Mouse (Mus musculus) hindbrain, embryonic 13.5 days (tissue): ENCODE data around the gene 1700086D15Rik. TPM values are rescaled to one million over a fixed set of nuclear protein-coding genes. Genes with fewer than 3 reads are reported as not detected.
A peak's percentile ranks its signal among the peaks of the same experiment; 100 is the strongest.

Source experiments
- ATAC-seq: fragments of 200-750 bp; cut with Nextera tagmentation; 2 replicates; pipeline ENCODE4 v1.8.0; 2017; ENCODE audit warnings: moderate TSS enrichment; ENCODE audit not compliant: low FRiP score
- H3K27ac ChIP-seq: fragments of 300-500 bp; sonication (generic); 2 replicates; pipeline ENCODE4 v1.5.1; 2015; ENCODE audit warnings: inconsistent platforms, mild to moderate bottlenecking, moderate library complexity
- H3K27me3 ChIP-seq: fragments of 300-500 bp; sonication (generic); 2 replicates; pipeline ENCODE4 v1.6.1; 2015; ENCODE audit warnings: mild to moderate bottlenecking, inconsistent platforms
- H3K36me3 ChIP-seq: fragments of 300-500 bp; sonication (generic); 2 replicates; pipeline ENCODE4 v1.6.1; 2015; ENCODE audit warnings: mild to moderate bottlenecking, inconsistent platforms
- H3K4me1 ChIP-seq: fragments of 300-500 bp; sonication (generic); replicated peaks from 2 replicates; pipeline ENCODE4 v1.6.1; 2015; ENCODE audit warnings: inconsistent platforms
- H3K4me2 ChIP-seq: fragments of 300-500 bp; sonication (generic); 2 replicates; pipeline ENCODE4 v1.6.1; 2015; ENCODE audit warnings: inconsistent platforms, mild to moderate bottlenecking, moderate library complexity
- H3K4me3 ChIP-seq: fragments of 300-500 bp; sonication (generic); 2 replicates; pipeline ENCODE4 v1.5.1; 2015; ENCODE audit warnings: mild to moderate bottlenecking, inconsistent platforms
- H3K9ac ChIP-seq: fragments of 300-500 bp; sonication (generic); 2 replicates; pipeline ENCODE4 v1.6.1; 2015; ENCODE audit warnings: mild to moderate bottlenecking, inconsistent platforms
- H3K9me3 ChIP-seq: fragments of 300-500 bp; sonication (generic); 2 replicates; pipeline ENCODE4 v1.6.1; 2016; ENCODE audit warnings: inconsistent platforms
- WGBS: fragments of 180-500 bp; shearing (Covaris S2); methylation state at CpG from one replicate; pipeline ENCODE4 v1.1.7; 2015; 5-methylcytosine and 5-hydroxymethylcytosine counted together
- polyA plus RNA-seq: library from polyadenylated mRNA; unstranded; fragments of >200 nt; fragmentation: Nextera tagmentation; extraction: Ambion mirVana; gene quantifications from 2 replicates; pipeline ENCODE4 v1.2.1, GENCODE M21; 2015

The 1700086D15Rik gene
- polyA plus RNA-seq = 0.30 TPM in 1 of 2 replicates, not detected in the other

DNA sequence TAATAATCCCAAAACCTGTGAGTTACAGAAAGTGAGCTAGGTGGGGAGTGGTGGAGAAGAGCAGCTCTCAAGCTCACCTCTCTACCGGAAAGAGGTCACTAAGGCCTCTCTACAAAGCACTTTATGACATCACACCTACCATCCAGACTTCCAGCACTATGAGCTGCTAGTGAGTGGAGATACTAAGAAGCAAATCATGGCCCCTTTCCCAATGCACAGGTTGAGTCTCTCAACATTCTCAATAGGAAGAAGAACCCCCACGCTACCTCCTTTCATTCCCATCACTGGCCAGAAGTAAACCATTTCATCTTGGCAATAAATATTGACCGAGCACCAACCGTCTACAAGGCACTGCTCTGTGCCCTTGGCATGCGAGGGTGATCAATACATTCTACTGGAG is at the start of gene 1700086D15Rik:
1700086D15Rik (minus strand) TSS at position 101 of the 400 bp plus-strand sequence.
- WGBS = 98% methylated on average over 5 of the region's 5 CpGs
- ATAC-seq = no peak
- Histone ChIP-seq H3K4me2 (peak within 1 kb of the TSS; percentile 86; the same call in 1 of the 2 replicates), H3K27me3 (0 out of 2 replicates have a peak, but pooled peaks cover 5% of the 10 kb centered on the region), H3K9me3 (no peaks in the 10 kb centered on the region), H3K36me3 (0 out of 2 replicates have a peak, but pooled peaks cover 2% of the 10 kb centered on the region), H3K4me3 (no peak within 1 kb of the TSS), H3K9ac (no peak within 1 kb of the TSS), H3K27ac (no peak within 1 kb of the TSS), H3K4me1 (peaks cover 24% of the 10 kb centered on the region)

DNA sequence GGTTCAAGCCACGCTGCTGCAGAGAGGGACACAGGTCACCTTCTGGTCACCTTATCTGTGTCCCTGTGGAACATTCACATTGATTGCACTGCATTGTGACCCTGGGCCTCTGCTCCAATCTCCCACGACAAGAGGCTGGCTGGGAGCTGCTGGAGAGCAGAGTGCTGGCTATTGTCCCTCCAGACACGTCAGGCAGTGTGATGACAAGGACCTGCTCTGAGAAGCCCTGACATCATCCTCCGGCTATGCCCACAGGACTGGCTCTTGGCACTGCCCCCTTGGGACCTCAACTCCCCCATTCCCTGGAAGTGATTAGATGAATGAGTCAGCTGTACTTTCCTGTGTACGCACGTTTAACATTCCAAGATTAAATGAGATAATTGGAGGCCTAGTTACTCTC is 49.8 kb upstream of the 1700086D15Rik start:
- no peaks in the 10 kb centered on the region for H3K36me3 ChIP-seq
- no peaks in the 10 kb centered on the region; the same call in 1 of the 2 replicates for H3K4me1 ChIP-seq
- WGBS = 52% methylated on average over 6 of the region's 6 CpGs

DNA sequence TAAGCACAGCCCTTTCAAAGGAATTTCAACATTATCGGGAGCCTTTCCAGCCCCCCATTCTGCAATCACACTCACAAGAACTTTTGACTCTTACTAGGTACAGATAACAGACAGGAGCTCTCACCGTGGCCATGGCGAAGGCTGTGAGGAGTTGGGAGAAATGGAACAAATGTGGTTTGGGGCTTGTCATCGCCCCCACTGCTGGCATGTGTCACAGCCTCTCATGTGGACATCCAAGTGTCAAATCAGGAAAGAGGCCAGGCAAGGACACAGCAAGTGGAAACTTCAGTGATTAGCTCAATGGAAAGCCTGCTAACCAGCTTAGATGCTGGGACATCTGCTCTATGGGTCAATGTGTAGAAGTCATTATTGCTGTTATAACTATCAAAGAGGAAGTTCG is 45.6 kb upstream of the 1700086D15Rik start:
- ATAC-seq = no peak
- Histone ChIP-seq H3K36me3 (no peaks in the 10 kb centered on the region), H3K9ac (no peak overlapping the region), H3K4me1 (no peaks in the 10 kb centered on the region; the same call in 1 of the 2 replicates), H3K4me2 (no peak overlapping the region), H3K27ac (no peak overlapping the region), H3K27me3 (no peaks in the 10 kb centered on the region), H3K9me3 (no peaks in the 10 kb centered on the region), H3K4me3 (no peak overlapping the region)
- 81% methylated on average over 5 of the region's 5 CpGs for WGBS

More for the DNA sequence above, 49.8 kb upstream of the 1700086D15Rik start:
- Histone ChIP-seq H3K27me3 (no peaks in the 10 kb centered on the region), H3K4me3 (no peak overlapping the region), H3K9me3 (no peaks in the 10 kb centered on the region), H3K9ac (no peak overlapping the region), H3K27ac (no peak overlapping the region), H3K4me2 (no peak overlapping the region)
- no peak for ATAC-seq

DNA sequence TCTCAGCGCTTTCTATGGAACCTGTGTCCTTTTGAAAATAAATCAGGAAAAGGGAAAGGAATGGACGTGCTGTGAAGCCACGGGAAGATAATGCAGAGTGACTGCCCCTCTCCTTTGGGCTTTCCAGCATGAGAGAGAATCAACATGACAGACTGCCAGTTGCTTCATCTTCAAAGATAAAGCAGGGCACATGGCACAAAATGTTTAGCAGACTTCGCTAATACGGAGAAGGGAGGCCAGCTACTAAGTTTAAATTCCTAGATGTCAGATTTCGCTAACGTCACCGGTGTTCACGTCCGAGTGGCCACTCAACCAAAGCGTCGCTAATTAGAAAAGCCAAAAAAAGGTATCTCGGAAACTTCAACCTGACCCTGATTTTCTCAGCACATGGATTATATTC is 45.0 kb upstream of the 1700086D15Rik start:
- ATAC-seq = no peak
- Histone ChIP-seq H3K4me3 (no peak overlapping the region), H3K9me3 (no peaks in the 10 kb centered on the region), H3K4me1 (no peaks in the 10 kb centered on the region; the same call in 1 of the 2 replicates), H3K27ac (no peak overlapping the region), H3K27me3 (no peaks in the 10 kb centered on the region), H3K9ac (no peak overlapping the region), H3K4me2 (no peak overlapping the region), H3K36me3 (no peaks in the 10 kb centered on the region)
- WGBS = 70% methylated on average over 13 of the region's 13 CpGs

DNA sequence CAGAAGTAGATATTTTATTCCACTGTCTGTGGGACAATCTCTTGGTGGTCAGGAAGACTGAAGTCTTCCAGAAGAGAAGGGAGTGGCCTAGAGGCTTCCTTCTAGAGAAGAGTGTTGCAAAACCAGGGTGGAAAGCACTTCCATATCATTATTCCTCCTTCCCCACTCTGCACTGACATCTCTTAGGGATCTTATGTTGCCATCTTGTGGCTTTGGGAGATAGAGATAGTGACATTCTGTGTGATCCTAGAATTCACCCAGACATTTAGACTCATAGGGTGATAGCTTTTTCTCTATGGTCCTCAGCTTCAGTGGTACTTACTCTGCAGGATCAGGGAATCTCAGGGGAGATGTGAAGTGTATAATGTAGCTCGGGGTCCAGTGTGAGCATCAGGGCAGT is 43.3 kb upstream of the 1700086D15Rik start:
- Histone ChIP-seq H3K27ac (no peak overlapping the region), H3K9me3 (no peaks in the 10 kb centered on the region), H3K4me3 (no peak overlapping the region), H3K9ac (no peak overlapping the region), H3K4me1 (no peaks in the 10 kb centered on the region; the same call in 1 of the 2 replicates), H3K36me3 (no peaks in the 10 kb centered on the region), H3K4me2 (no peak overlapping the region), H3K27me3 (no peaks in the 10 kb centered on the region)
- no peak for ATAC-seq
- WGBS = 86% methylated on average over 1 of the region's 1 CpGs

DNA sequence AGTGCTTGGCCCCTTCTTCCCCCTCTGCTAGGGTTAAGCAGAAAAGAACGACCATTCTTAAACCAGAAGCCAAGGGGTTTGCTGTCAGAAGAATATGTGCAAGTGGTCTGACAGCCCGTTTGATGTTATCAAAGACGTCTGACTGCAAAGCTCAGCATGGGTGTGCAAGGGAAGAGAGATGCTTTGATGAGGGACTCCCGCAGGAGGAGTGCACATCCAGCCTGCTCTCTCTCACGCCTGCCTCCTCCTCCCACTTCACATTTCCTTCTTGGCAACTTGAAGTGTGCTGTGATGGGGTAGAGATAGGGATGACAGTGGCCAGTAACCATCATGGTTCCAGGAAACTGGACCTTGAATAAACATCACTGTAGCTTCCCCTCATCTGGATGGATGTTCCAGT is 42.5 kb upstream of the 1700086D15Rik start:
- no peaks in the 10 kb centered on the region for H3K27me3 ChIP-seq
- 53% methylated on average over 5 of the region's 5 CpGs for WGBS
- H3K4me3 ChIP-seq = no peak overlapping the region
- no peak overlapping the region for H3K4me2 ChIP-seq
- H3K9me3 ChIP-seq = no peaks in the 10 kb centered on the region
- no peak overlapping the region for H3K27ac ChIP-seq
- H3K4me1 ChIP-seq = no peaks in the 10 kb centered on the region; the same call in 1 of the 2 replicates
- H3K36me3 ChIP-seq = no peaks in the 10 kb centered on the region
- ATAC-seq = no peak
- H3K9ac ChIP-seq = no peak overlapping the region

DNA sequence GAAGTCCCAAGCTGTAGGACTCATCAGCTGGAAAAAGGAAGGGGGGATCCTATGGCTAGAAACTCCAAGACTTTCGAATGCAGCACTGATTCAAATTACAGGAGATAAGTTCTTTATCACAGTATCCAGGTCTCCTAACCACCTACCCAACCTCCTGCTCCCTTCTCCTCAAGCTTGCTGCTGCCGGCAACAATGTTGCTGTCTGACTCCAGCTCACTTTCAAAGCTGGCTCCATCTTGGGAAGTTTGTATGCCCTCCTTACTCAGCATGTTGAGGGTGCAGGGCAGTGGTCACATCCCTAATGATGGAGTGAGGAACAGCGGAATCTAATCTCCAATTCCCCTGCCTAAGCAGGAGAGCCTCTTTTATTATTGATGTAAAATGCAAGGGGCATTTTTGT is 38.3 kb upstream of the 1700086D15Rik start:
- Histone ChIP-seq H3K4me3 (no peak overlapping the region), H3K9ac (no peak overlapping the region), H3K9me3 (no peaks in the 10 kb centered on the region), H3K4me2 (no peak overlapping the region), H3K36me3 (no peaks in the 10 kb centered on the region), H3K27me3 (no peaks in the 10 kb centered on the region), H3K27ac (no peak overlapping the region), H3K4me1 (no peaks in the 10 kb centered on the region; the same call in 1 of the 2 replicates)
- ATAC-seq = no peak
- WGBS = 88% methylated on average over 3 of the region's 3 CpGs

DNA sequence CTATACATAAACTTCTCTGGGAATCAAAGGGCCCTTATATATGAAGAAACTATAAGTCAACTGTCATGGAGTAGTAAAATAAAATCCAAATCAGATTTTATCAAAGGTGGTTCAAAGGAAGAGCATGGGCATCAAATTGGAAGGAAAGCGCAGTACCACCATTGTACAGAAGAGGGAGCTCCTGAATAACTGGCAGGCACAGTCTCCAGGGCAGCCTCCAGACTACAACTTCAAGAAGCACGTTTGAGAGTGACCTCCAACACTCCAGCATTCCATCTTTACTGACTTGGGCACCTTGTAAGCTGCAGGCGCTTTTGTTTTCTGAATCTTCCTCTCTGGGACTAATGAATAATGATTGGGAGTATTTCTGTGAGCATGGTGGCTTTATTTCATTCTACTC is 37.6 kb upstream of the 1700086D15Rik start:
- ATAC-seq = no peak
- Histone ChIP-seq H3K4me2 (no peak overlapping the region), H3K36me3 (no peaks in the 10 kb centered on the region), H3K27me3 (no peaks in the 10 kb centered on the region), H3K9me3 (no peaks in the 10 kb centered on the region), H3K9ac (no peak overlapping the region), H3K27ac (no peak overlapping the region), H3K4me3 (no peak overlapping the region), H3K4me1 (no peaks in the 10 kb centered on the region; the same call in 1 of the 2 replicates)
- WGBS = 4% methylated on average over 3 of the region's 3 CpGs

DNA sequence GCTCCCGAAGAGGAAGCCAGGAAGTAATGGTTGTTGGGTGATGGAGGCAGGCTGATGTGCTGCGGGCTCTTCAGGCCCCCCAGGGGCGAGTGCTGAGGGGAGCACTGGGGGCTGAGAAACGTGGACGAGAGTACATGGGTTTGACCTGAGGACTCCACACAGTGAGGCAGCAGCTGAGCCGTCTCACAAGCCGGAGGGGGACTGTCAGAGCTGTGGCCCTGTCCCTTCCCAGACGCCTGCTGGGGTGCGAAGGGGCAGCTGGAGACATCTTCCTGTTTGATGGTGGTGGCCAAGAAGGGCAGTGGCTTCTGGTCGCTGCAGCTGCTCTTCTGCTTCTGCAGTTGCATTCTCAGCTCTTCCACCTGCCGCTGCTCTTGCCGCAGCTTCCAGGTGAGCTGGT is 27.3 kb upstream of the 1700086D15Rik start:
- Histone ChIP-seq H3K4me3 (no peak overlapping the region), H3K9ac (no peak overlapping the region)
- WGBS = 85% methylated on average over 12 of the region's 12 CpGs

DNA sequence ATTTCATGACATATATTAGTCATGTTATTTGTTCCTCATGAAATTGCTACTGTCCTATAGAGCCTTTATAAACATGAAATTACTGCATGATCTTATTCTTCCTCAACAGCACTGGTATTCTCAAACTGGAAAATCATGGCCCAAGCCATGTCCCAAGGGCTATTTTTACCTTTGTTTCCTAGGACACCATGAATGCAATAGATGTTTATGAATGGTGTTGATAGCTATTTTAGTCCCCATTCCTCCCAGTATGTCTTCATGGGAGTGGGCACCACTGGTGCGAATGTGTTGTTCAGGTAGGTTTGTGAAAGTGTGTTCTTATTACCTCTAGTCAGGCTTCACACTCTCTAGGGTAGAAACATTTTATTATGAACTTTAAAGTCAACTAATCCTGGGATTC is 25.4 kb upstream of the 1700086D15Rik start:
- H3K4me3 ChIP-seq = no peak overlapping the region
- no peaks in the 10 kb centered on the region for H3K27me3 ChIP-seq
- WGBS = 97% methylated on average over 1 of the region's 1 CpGs
- no peak for ATAC-seq
- no peak overlapping the region for H3K27ac ChIP-seq
- H3K9me3 ChIP-seq = no peaks in the 10 kb centered on the region
- no peak overlapping the region for H3K9ac ChIP-seq
- H3K36me3 ChIP-seq = no peaks in the 10 kb centered on the region
- H3K4me1 ChIP-seq = no peaks in the 10 kb centered on the region
- no peak overlapping the region for H3K4me2 ChIP-seq

More for the DNA sequence above, 27.3 kb upstream of the 1700086D15Rik start:
- no peak overlapping the region for H3K4me2 ChIP-seq
- no peak overlapping the region for H3K27ac ChIP-seq
- no peaks in the 10 kb centered on the region for H3K4me1 ChIP-seq
- no peaks in the 10 kb centered on the region for H3K27me3 ChIP-seq
- no peaks in the 10 kb centered on the region for H3K9me3 ChIP-seq
- no peak for ATAC-seq
- no peaks in the 10 kb centered on the region for H3K36me3 ChIP-seq

DNA sequence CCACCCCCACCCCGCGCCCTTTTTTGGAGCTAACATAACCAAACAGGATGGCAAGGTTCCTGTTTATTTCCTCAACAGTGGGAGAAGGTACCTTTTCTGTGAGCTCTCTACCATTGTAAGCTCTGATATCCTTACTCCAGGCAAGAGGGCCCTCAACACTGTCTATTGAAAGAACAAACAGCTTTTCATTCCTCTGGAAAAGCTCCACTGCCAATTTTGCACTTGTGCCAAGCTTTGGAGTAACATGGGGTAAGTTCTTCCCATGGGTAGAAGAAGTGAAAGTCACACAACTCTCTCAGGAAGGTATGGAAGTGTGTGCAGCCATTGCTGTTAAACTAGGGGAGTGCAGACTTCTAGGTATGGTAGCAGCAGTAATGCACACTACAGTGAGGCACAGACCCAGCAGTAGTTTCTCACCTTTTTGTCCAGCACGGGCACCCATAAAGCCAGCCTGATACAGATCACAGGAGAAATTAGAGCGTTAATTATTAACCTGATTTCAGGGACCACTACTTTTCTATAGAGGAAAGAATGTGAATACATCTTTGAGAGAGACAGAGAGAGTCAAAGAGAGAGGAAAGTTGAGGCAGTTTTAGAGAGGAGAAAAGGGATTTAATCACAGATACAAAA is 10.5 kb upstream of the 1700086D15Rik start:
- no peak for ATAC-seq
- WGBS = 78% methylated on average over 4 of the region's 4 CpGs

DNA sequence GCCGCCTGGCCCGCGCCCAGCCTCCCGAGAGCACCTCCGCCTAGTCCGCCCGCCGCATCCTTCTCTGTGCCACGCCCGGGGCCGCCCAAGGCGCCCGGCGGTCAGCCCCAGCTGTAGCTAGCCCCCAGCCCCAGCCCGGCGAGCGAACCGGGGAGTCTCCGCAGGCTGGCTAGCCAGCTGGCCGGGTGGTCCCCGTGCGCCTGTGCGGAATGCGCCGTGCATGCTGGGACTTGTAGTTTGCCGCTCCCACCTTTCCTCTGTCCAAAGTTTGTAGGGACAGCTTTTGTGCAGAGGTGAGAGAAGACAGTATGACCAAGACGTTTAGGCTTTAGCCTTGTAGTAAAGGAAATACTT is 3.1 kb upstream of the 1700086D15Rik start, which contains the start of gene Arhgap44:
Arhgap44 (minus strand) TSS at position 195 of the 354 bp plus-strand sequence.
- peak; percentile 96 for ATAC-seq
- Histone ChIP-seq H3K9ac (peak within 1 kb of the TSS; percentile 92), H3K9me3 (no peaks in the 10 kb centered on the region), H3K36me3 (0 out of 2 replicates have a peak, but pooled peaks cover 2% of the 10 kb centered on the region), H3K4me3 (peak within 1 kb of the TSS; percentile 88), H3K27me3 (0 out of 2 replicates have a peak, but pooled peaks cover 5% of the 10 kb centered on the region), H3K27ac (peak within 1 kb of the TSS; percentile 81), H3K4me1 (peaks cover 18% of the 10 kb centered on the region), H3K4me2 (peak within 1 kb of the TSS; percentile 86)
- under 1% methylated on average over 25 of the region's 27 CpGs for WGBS

More for the DNA sequence above, 10.5 kb upstream of the 1700086D15Rik start:
- H3K9ac ChIP-seq = no peak overlapping the region
- no peaks in the 10 kb centered on the region for H3K9me3 ChIP-seq
- H3K36me3 ChIP-seq = no peaks in the 10 kb centered on the region
- H3K27me3 ChIP-seq = no peaks in the 10 kb centered on the region
- H3K4me2 ChIP-seq = no peak overlapping the region
- H3K4me3 ChIP-seq = no peak overlapping the region
- H3K27ac ChIP-seq = no peak overlapping the region
- no peaks in the 10 kb centered on the region for H3K4me1 ChIP-seq
